Mouse (Mus musculus) bone marrow macrophage, adult 2 months (primary cell): ENCODE data around the gene Gm7980.
"Not testable (repeated sequence)": the region's sequence is repeated elsewhere in the genome, so short reads cannot be mapped to it uniquely, and the experiment has no call there.

ENCODE experiments used
- CTCF ChIP-seq: IDR thresholded peaks from 2 replicates; pipeline ENCODE4 v1.5.1; 2012; ENCODE audit warnings: low read depth, mild to moderate bottlenecking, low read length, moderate library complexity
- POLR2A ChIP-seq: IDR thresholded peaks from 2 replicates; pipeline ENCODE4 v1.6.1; 2012; ENCODE audit warnings: mild to moderate bottlenecking, low read depth, low read length, borderline replicate concordance

- TF ChIP-seq CTCF, POLR2A: not testable (repeated sequence)
These were observed at the start of gene Gm7980 for GRCm38 (mm10) chr14:41907190-41907589.
